17 mouse cellular contexts compared by ENCODE assay signal in genomic region chr17:67324499-67324832, GRCm38 (mm10).
"Had no signal": no experiment of that assay in that cellular context is flagged by ENCODE, and none has a peak within 500 bp of the region (broad histone marks: within the 10 kb centered on the region; RNA-seq: fewer than 3 reads in every experiment).

No protein-coding gene starts in this region.

- H3K27ac ChIP-seq: lung, embryonic 15.5 days; macrophage; midbrain, embryonic 13.5 days; midbrain, embryonic 15.5 days; neural tube, embryonic 12.5 days; stomach, embryonic 15.5 days; stomach, postnatal 0 days had no signal

- H3K4me2 ChIP-seq: lung, embryonic 15.5 days; midbrain, embryonic 11.5 days; midbrain, embryonic 13.5 days; midbrain, embryonic 15.5 days; neural tube, embryonic 12.5 days; stomach, embryonic 15.5 days had no signal

- H3K27me3 ChIP-seq: lung, embryonic 15.5 days; megakaryocyte, embryonic 14.5 days; midbrain, embryonic 13.5 days; midbrain, embryonic 15.5 days; neural tube, embryonic 12.5 days; stomach, embryonic 15.5 days had no signal

- H3K4me1 ChIP-seq: megakaryocyte, embryonic 14.5 days; stomach, embryonic 15.5 days had no signal

- H3K9me3 ChIP-seq: lung, embryonic 15.5 days; midbrain, embryonic 13.5 days; midbrain, embryonic 15.5 days; neural tube, embryonic 12.5 days; stomach, embryonic 15.5 days had no signal

- DNase-seq: lung, adult 2 months; lung, postnatal 14 days; lung, postnatal 36 days; right cerebral cortex, postnatal 14 days; thymus, adult 2 months; thymus, postnatal 25 days; thymus, postnatal 4 days had no signal

- H3K36me3 ChIP-seq: lung, embryonic 15.5 days; midbrain, embryonic 13.5 days; midbrain, embryonic 15.5 days; neural tube, embryonic 12.5 days; stomach, embryonic 15.5 days had no signal

- ATAC-seq: lung, postnatal 0 days had no signal

- H3K9ac ChIP-seq: lung, embryonic 15.5 days; midbrain, embryonic 13.5 days; midbrain, embryonic 15.5 days; neural tube, embryonic 12.5 days; stomach, embryonic 15.5 days had no signal

- H3K4me3 ChIP-seq: lung, embryonic 15.5 days; megakaryocyte, embryonic 14.5 days; midbrain, embryonic 13.5 days; midbrain, embryonic 15.5 days; neural tube, embryonic 12.5 days; stomach, embryonic 15.5 days had no signal
